Mouse (Mus musculus): Measurements from ENCODE around the gene Bicc1. TPM values are rescaled to one million over a fixed set of nuclear protein-coding genes. Genes with fewer than 3 reads are reported as not detected.

Gene Bicc1
- polyA plus RNA-seq, 1 experiment from 2014 or later = 19.2 TPM

GRCm38 (mm10) chr10:71087359-71087716 lies 72.2 kb downstream of the Bicc1 start:
- Histone ChIP-seq H3K4me2 (no peak overlapping the region), H3K9ac (no peak overlapping the region)

GRCm38 (mm10) chr10:71086571-71087358 lies 72.7 kb downstream of the Bicc1 start:
- WGBS = 67% methylated on average over 4 of the region's 4 CpGs
- Histone ChIP-seq H3K27ac (replicated peaks) (no peak overlapping the region), H3K4me2 (no peak overlapping the region), H3K9me3 (no peaks in the 10 kb centered on the region), H3K36me3 (no peaks in the 10 kb centered on the region), H3K27me3 (replicated peaks) (no peaks in the 10 kb centered on the region), H3K4me1 (no peaks in the 10 kb centered on the region), H3K9ac (no peak overlapping the region), H3K4me3 (no peak overlapping the region)
- ATAC-seq (ENCODE audit: extremely low read depth, insufficient number of reproducible peaks, low FRiP score, low TSS enrichment) = no peak; the same call in 1 of the 2 replicates

More at GRCm38 (mm10) chr10:71087359-71087716, 72.2 kb downstream of the Bicc1 start:
- Histone ChIP-seq H3K4me1 (no peaks in the 10 kb centered on the region), H3K36me3 (no peaks in the 10 kb centered on the region), H3K4me3 (no peak overlapping the region), H3K27ac (replicated peaks) (no peak overlapping the region), H3K9me3 (no peaks in the 10 kb centered on the region), H3K27me3 (replicated peaks) (no peaks in the 10 kb centered on the region)
- no peak for ATAC-seq (ENCODE audit: extremely low read depth, insufficient number of reproducible peaks, low FRiP score, low TSS enrichment)
- 79% methylated on average over 4 of the region's 4 CpGs for WGBS

DNA sequence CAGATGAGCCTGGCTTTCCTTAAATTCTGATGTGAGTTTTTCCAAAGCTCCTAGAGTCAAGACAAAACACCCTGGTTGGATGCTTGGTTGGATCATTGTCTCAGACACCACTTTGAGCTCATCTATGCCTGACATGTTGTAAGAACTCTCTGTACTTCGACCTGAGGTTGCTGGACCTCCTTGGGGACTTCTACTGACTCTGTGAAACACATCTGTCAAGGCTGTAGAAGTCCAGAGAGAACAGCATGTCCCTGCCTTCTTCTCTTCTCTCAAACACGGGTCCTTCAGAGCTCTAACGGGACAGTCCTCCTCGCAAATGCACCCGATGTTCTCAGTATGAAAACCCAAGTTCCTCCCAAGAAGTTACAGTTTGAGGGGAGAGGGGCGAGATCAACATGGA lies 76.5 kb downstream of the Bicc1 start:
- Histone ChIP-seq H3K27ac (replicated peaks) (no peak overlapping the region), H3K27me3 (replicated peaks) (no peaks in the 10 kb centered on the region), H3K4me3 (no peak overlapping the region), H3K9me3 (no peaks in the 10 kb centered on the region), H3K4me2 (no peak overlapping the region), H3K4me1 (no peaks in the 10 kb centered on the region), H3K9ac (no peak overlapping the region), H3K36me3 (no peaks in the 10 kb centered on the region)
- ATAC-seq (ENCODE audit: extremely low read depth, insufficient number of reproducible peaks, low FRiP score, low TSS enrichment) = no peak
- 75% methylated on average over 6 of the region's 6 CpGs for WGBS

GRCm38 (mm10) chr10:71078856-71079255 lies 80.6 kb downstream of the Bicc1 start:
- Histone ChIP-seq H3K4me3 (no peak overlapping the region), H3K9me3 (no peaks in the 10 kb centered on the region), H3K27ac (replicated peaks) (no peak overlapping the region), H3K4me1 (no peaks in the 10 kb centered on the region), H3K27me3 (replicated peaks) (no peaks in the 10 kb centered on the region), H3K9ac (no peak overlapping the region), H3K36me3 (no peaks in the 10 kb centered on the region), H3K4me2 (no peak overlapping the region)
- 81% methylated on average over 5 of the region's 5 CpGs for WGBS
- no peak for ATAC-seq (ENCODE audit: extremely low read depth, insufficient number of reproducible peaks, low FRiP score, low TSS enrichment)

GRCm38 (mm10) chr10:71065009-71065408 lies 94.5 kb downstream of the Bicc1 start:
- peaks cover 24% of the 10 kb centered on the region for H3K4me1 ChIP-seq
- no peaks in the 10 kb centered on the region for H3K9me3 ChIP-seq
- H3K4me3 ChIP-seq = no peak overlapping the region
- no peak overlapping the region for H3K9ac ChIP-seq
- no peak overlapping the region for H3K27ac ChIP-seq (replicated peaks)
- H3K27me3 ChIP-seq (replicated peaks) = no peaks in the 10 kb centered on the region
- WGBS = 43% methylated on average over 4 of the region's 4 CpGs
- no peak for ATAC-seq (ENCODE audit: extremely low read depth, insufficient number of reproducible peaks, low FRiP score, low TSS enrichment)
- no peak overlapping the region for H3K4me2 ChIP-seq
- H3K36me3 ChIP-seq = peaks cover 6% of the 10 kb centered on the region; the same call in 1 of the 2 replicates

- H3K9me3 ChIP-seq = no peaks in the 10 kb centered on the region
- H3K4me2 ChIP-seq = no peak overlapping the region
- H3K4me1 ChIP-seq = peaks cover 26% of the 10 kb centered on the region
- no peaks in the 10 kb centered on the region for H3K27me3 ChIP-seq (replicated peaks)
- 84% methylated on average over 6 of the region's 6 CpGs for WGBS
- ATAC-seq (ENCODE audit: extremely low read depth, insufficient number of reproducible peaks, low FRiP score, low TSS enrichment) = no peak
- no peak overlapping the region for H3K4me3 ChIP-seq
- peaks cover 6% of the 10 kb centered on the region; the same call in 1 of the 2 replicates for H3K36me3 ChIP-seq
- no peak overlapping the region for H3K9ac ChIP-seq
- H3K27ac ChIP-seq (replicated peaks) = no peak overlapping the region
Observed at GRCm38 (mm10) chr10:71064576-71064975, 94.9 kb downstream of the Bicc1 start.

DNA sequence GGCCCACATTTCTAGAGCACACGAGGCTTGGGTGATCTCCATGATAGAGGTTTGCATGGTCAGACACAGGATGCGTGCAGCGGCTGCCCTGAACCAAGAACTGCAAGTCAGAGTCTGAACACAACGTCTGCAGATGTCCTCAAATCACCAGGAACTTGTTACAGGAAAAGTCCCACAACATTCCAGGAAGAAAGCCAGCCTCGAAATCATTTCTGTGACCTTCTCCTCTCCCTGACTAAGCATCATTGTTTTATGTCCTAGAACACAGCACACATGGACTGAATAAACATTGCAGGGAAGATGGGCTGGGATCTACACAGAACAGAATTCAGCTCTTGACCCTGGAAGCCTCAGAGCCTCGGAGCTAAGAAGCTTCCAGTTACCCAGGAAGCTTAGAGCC lies 97.3 kb downstream of the Bicc1 start:
- no peak for ATAC-seq (ENCODE audit: extremely low read depth, insufficient number of reproducible peaks, low FRiP score, low TSS enrichment)
- Histone ChIP-seq H3K4me3 (no peak overlapping the region), H3K36me3 (peaks cover 6% of the 10 kb centered on the region; the same call in 1 of the 2 replicates), H3K9ac (no peak overlapping the region), H3K27ac (replicated peaks) (0 out of 2 replicates have a peak overlapping the region, but pooled peaks have one; percentile 5), H3K4me1 (peaks cover 50% of the 10 kb centered on the region), H3K4me2 (no peak overlapping the region), H3K27me3 (replicated peaks) (no peaks in the 10 kb centered on the region), H3K9me3 (no peaks in the 10 kb centered on the region)
- WGBS = 42% methylated on average over 6 of the region's 6 CpGs

DNA sequence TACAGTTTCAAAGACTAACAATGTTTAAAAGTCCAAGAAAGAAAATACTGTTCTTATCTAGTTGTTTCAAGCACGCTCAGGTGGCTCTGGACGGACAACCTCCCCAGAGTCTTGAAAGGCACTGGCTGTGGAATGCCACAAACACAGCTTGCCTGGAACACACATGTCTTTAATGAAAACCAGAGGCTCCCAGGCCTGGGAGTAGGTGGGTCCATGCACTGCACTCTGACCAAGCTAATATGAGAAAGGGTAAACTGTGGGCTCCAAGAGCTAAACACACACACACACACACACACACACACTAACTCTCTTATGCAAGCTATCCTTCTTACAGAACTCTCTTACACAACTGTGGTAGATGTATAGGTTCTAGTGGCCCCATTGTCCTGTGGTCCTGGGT lies 99.2 kb downstream of the Bicc1 start:
- peaks cover 58% of the 10 kb centered on the region for H3K4me1 ChIP-seq
- ATAC-seq (ENCODE audit: extremely low read depth, insufficient number of reproducible peaks, low FRiP score, low TSS enrichment) = no peak
- H3K27ac ChIP-seq (replicated peaks) = no peak overlapping the region
- 42% methylated on average over 2 of the region's 2 CpGs for WGBS
- peaks cover 6% of the 10 kb centered on the region; the same call in 1 of the 2 replicates for H3K36me3 ChIP-seq
- no peaks in the 10 kb centered on the region for H3K9me3 ChIP-seq
- no peak overlapping the region for H3K9ac ChIP-seq
- H3K27me3 ChIP-seq (replicated peaks) = no peaks in the 10 kb centered on the region
- no peak overlapping the region for H3K4me2 ChIP-seq
- H3K4me3 ChIP-seq = no peak overlapping the region

DNA sequence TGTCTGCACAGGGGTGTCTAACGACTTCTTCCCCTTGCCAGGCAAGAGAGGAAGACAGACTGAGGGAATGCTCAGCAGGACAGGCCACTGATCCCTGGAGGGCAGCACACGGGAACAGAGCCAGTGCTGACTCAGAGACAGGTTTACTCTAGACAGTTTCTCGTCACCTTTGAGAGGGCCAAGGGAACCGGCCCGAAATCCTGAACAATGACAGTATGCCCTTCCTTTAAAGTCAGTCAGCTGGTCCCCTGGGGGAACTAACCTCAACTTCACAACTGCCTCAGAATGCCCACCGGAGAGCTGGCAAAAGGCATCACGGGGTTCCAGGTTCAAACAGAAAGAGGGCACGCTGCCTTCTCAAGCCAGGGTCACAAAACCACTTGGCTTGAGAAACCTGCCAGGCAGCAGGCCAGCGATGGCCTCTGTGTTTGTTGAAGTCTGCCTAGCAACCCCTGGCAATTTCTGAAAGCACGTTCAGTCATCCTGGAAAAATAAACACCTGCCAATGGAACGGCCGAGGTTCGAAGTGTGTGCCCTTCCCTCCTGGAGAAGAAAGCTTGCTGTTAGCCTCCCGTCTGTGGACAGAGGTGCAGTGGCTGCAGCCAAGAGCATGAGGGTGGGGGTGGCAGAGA lies 100.8 kb downstream of the Bicc1 start:
- Histone ChIP-seq H3K4me2 (peak overlapping the region; percentile 43), H3K9ac (peak overlapping the region; percentile 40), H3K9me3 (no peaks in the 10 kb centered on the region), H3K27ac (replicated peaks) (peak overlapping the region; percentile 59), H3K36me3 (peaks cover 4% of the 10 kb centered on the region; the same call in 1 of the 2 replicates), H3K27me3 (replicated peaks) (no peaks in the 10 kb centered on the region), H3K4me1 (peaks cover 66% of the 10 kb centered on the region), H3K4me3 (no peak overlapping the region; the same call in 1 of the 2 replicates)
- ATAC-seq (ENCODE audit: extremely low read depth, insufficient number of reproducible peaks, low FRiP score, low TSS enrichment) = no peak
- 19% methylated on average over 14 of the region's 14 CpGs for WGBS

DNA sequence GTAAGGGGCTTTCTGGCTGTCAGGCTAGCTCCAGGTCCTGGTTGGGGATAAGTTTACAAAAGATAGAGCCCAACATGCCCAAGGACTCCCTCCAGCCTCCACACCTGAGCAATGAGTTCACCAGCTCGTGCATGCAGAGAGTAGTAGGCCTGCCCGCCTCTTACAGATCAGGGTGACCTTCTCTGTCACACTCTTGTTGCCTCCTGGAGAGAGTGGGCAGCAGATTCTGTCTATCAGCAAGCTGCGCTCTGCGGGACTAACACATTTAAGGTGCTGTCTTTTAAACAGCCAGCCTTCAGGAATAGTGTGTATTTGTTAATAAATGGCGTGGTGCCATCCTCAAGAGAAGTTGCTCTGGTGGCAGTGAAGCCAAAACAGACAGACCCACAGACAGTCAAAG lies 101.4 kb downstream of the Bicc1 start:
- 50% methylated on average over 5 of the region's 5 CpGs for WGBS
- no peak overlapping the region for H3K4me3 ChIP-seq
- H3K9me3 ChIP-seq = no peaks in the 10 kb centered on the region
- H3K4me2 ChIP-seq = peak overlapping the region; percentile 43; the same call in 1 of the 2 replicates
- peak overlapping the region; percentile 40; the same call in 1 of the 2 replicates for H3K9ac ChIP-seq
- peak overlapping the region; percentile 59 for H3K27ac ChIP-seq (replicated peaks)
- no peaks in the 10 kb centered on the region for H3K27me3 ChIP-seq (replicated peaks)
- ATAC-seq (ENCODE audit: extremely low read depth, insufficient number of reproducible peaks, low FRiP score, low TSS enrichment) = no peak; the same call in 1 of the 2 replicates
- H3K4me1 ChIP-seq = peaks cover 71% of the 10 kb centered on the region
- H3K36me3 ChIP-seq = no peaks in the 10 kb centered on the region

GRCm38 (mm10) chr10:71052748-71053147 lies 106.8 kb downstream of the Bicc1 start:
- H3K9ac ChIP-seq = no peak overlapping the region
- H3K27ac ChIP-seq (replicated peaks) = peak overlapping the region; percentile 56
- 62% methylated on average over 9 of the region's 9 CpGs for WGBS
- H3K4me2 ChIP-seq = peak overlapping the region; percentile 24
- peaks cover 44% of the 10 kb centered on the region for H3K4me1 ChIP-seq
- H3K36me3 ChIP-seq = no peaks in the 10 kb centered on the region
- no peak overlapping the region for H3K4me3 ChIP-seq
- no peaks in the 10 kb centered on the region for H3K9me3 ChIP-seq
- no peaks in the 10 kb centered on the region for H3K27me3 ChIP-seq (replicated peaks)
- ATAC-seq (ENCODE audit: extremely low read depth, insufficient number of reproducible peaks, low FRiP score, low TSS enrichment) = no peak

Measured in heart, embryonic 13.5 days (tissue).